Mouse (Mus musculus): ENCODE measurements around the gene Atf6. TPM values are rescaled to one million over a fixed set of nuclear protein-coding genes. Genes with fewer than 3 reads are reported as not detected.
A peak's percentile ranks its signal among the peaks of the same experiment; 100 is the strongest.

Gene Atf6
- polyA plus RNA-seq, 1 experiment from 2014 or later, result 8.2 TPM

GRCm38 (mm10) chr1:170786570-170787341 lies 80.8 kb downstream of the Atf6 start:
- Histone ChIP-seq H3K4me3 (no peak overlapping the region), H3K4me2 (replicated peaks) (no peak overlapping the region), H3K4me1 (no peaks in the 10 kb centered on the region), H3K9ac (no peak overlapping the region), H3K27me3 (no peaks in the 10 kb centered on the region), H3K27ac (no peak overlapping the region), H3K9me3 (no peaks in the 10 kb centered on the region), H3K36me3 (peaks cover 31% of the 10 kb centered on the region)
- 85% methylated on average over 14 of the region's 14 CpGs for WGBS
- ATAC-seq (ENCODE audit: low FRiP score, low read depth), result no peak

GRCm38 (mm10) chr1:170777688-170778087 lies 89.9 kb downstream of the Atf6 start:
- no peaks in the 10 kb centered on the region for H3K4me1 ChIP-seq
- H3K36me3 ChIP-seq, result no peaks in the 10 kb centered on the region; the same call in 1 of the 2 replicates
- H3K4me2 ChIP-seq (replicated peaks), result no peak overlapping the region
- no peak overlapping the region for H3K9ac ChIP-seq
- H3K4me3 ChIP-seq, result no peak overlapping the region
- ATAC-seq (ENCODE audit: low FRiP score, low read depth), result no peak
- no peak overlapping the region for H3K27ac ChIP-seq
- no peaks in the 10 kb centered on the region for H3K27me3 ChIP-seq
- 96% methylated on average over 4 of the region's 4 CpGs for WGBS
- no peaks in the 10 kb centered on the region for H3K9me3 ChIP-seq

- 67% methylated on average over 1 of the region's 1 CpGs for WGBS
- H3K27ac ChIP-seq, result no peak overlapping the region
Observed at GRCm38 (mm10) chr1:170774431-170774830, 93.1 kb downstream of the Atf6 start.

GRCm38 (mm10) chr1:170773506-170773905 lies 94.1 kb downstream of the Atf6 start:
- H3K27me3 ChIP-seq, result no peaks in the 10 kb centered on the region
- H3K9me3 ChIP-seq, result no peaks in the 10 kb centered on the region
- 83% methylated on average over 4 of the region's 4 CpGs for WGBS
- no peak overlapping the region for H3K27ac ChIP-seq
- no peak overlapping the region for H3K4me3 ChIP-seq
- no peak overlapping the region for H3K9ac ChIP-seq
- no peak overlapping the region for H3K4me2 ChIP-seq (replicated peaks)
- peaks cover 4% of the 10 kb centered on the region for H3K4me1 ChIP-seq
- H3K36me3 ChIP-seq, result no peaks in the 10 kb centered on the region
- no peak for ATAC-seq (ENCODE audit: low FRiP score, low read depth)

More at GRCm38 (mm10) chr1:170774431-170774830, 93.1 kb downstream of the Atf6 start:
- no peaks in the 10 kb centered on the region for H3K27me3 ChIP-seq
- no peak overlapping the region for H3K4me3 ChIP-seq
- H3K9ac ChIP-seq, result no peak overlapping the region
- no peaks in the 10 kb centered on the region for H3K36me3 ChIP-seq
- ATAC-seq (ENCODE audit: low FRiP score, low read depth), result no peak
- H3K9me3 ChIP-seq, result no peaks in the 10 kb centered on the region
- peaks cover 4% of the 10 kb centered on the region for H3K4me1 ChIP-seq
- H3K4me2 ChIP-seq (replicated peaks), result no peak overlapping the region

- H3K27ac ChIP-seq, result no peak overlapping the region
- H3K36me3 ChIP-seq, result no peaks in the 10 kb centered on the region
- H3K4me2 ChIP-seq (replicated peaks), result peak overlapping the region; percentile 36
- 51% methylated on average over 25 of the region's 25 CpGs for WGBS
- no peak overlapping the region for H3K4me3 ChIP-seq
- peaks cover 4% of the 10 kb centered on the region for H3K4me1 ChIP-seq
- H3K9me3 ChIP-seq, result no peaks in the 10 kb centered on the region
- H3K27me3 ChIP-seq, result no peaks in the 10 kb centered on the region
- 0 out of 2 replicates have a peak, but pooled peaks have one; percentile 57 for ATAC-seq (ENCODE audit: low FRiP score, low read depth)
- no peak overlapping the region for H3K9ac ChIP-seq
Observed at GRCm38 (mm10) chr1:170771437-170772003, 96.1 kb downstream of the Atf6 start.

GRCm38 (mm10) chr1:170770691-170771090 lies 96.9 kb downstream of the Atf6 start:
- no peak overlapping the region for H3K4me2 ChIP-seq (replicated peaks)
- 0 out of 2 replicates have a peak overlapping the region, but pooled peaks have one; percentile 23 for H3K27ac ChIP-seq
- no peaks in the 10 kb centered on the region for H3K27me3 ChIP-seq
- H3K4me3 ChIP-seq, result no peak overlapping the region
- no peaks in the 10 kb centered on the region for H3K36me3 ChIP-seq
- peaks cover 4% of the 10 kb centered on the region for H3K4me1 ChIP-seq
- no peak overlapping the region for H3K9ac ChIP-seq
- whole genome bisulfite sequencing, result 90% methylated on average over 14 of the region's 14 CpGs
- no peak for ATAC-seq (ENCODE audit: low FRiP score, low read depth)
- H3K9me3 ChIP-seq, result no peaks in the 10 kb centered on the region

GRCm38 (mm10) chr1:170766997-170767396 lies 100.6 kb downstream of the Atf6 start:
- Histone ChIP-seq H3K27me3 (no peaks in the 10 kb centered on the region), H3K27ac (no peak overlapping the region), H3K36me3 (peaks cover 3% of the 10 kb centered on the region; the same call in 1 of the 2 replicates), H3K4me1 (peaks cover 13% of the 10 kb centered on the region), H3K9ac (no peak overlapping the region), H3K4me3 (no peak overlapping the region), H3K9me3 (no peaks in the 10 kb centered on the region), H3K4me2 (replicated peaks) (no peak overlapping the region)
- 77% methylated on average over 2 of the region's 2 CpGs for WGBS
- 0 out of 2 replicates have a peak, but pooled peaks have one; percentile 15 for ATAC-seq (ENCODE audit: low FRiP score, low read depth)

- H3K4me2 ChIP-seq (replicated peaks), result no peak overlapping the region
- H3K27ac ChIP-seq, result no peak overlapping the region
- peaks cover 3% of the 10 kb centered on the region; the same call in 1 of the 2 replicates for H3K36me3 ChIP-seq
- H3K9me3 ChIP-seq, result no peaks in the 10 kb centered on the region
- no peak overlapping the region for H3K4me3 ChIP-seq
- H3K4me1 ChIP-seq, result 0 out of 2 replicates have a peak, but pooled peaks cover 9% of the 10 kb centered on the region
- 71% methylated on average over 1 of the region's 1 CpGs for WGBS
- H3K27me3 ChIP-seq, result no peaks in the 10 kb centered on the region
- no peak for ATAC-seq (ENCODE audit: low FRiP score, low read depth)
- no peak overlapping the region for H3K9ac ChIP-seq
Observed at GRCm38 (mm10) chr1:170764798-170765197, 102.8 kb downstream of the Atf6 start.

- H3K4me2 ChIP-seq (replicated peaks), result no peak overlapping the region
- no peak overlapping the region for H3K4me3 ChIP-seq
- 95% methylated on average over 1 of the region's 1 CpGs for WGBS
- H3K27ac ChIP-seq, result no peak overlapping the region
- no peaks in the 10 kb centered on the region for H3K9me3 ChIP-seq
- peaks cover 3% of the 10 kb centered on the region; the same call in 1 of the 2 replicates for H3K36me3 ChIP-seq
- H3K4me1 ChIP-seq, result 0 out of 2 replicates have a peak, but pooled peaks cover 9% of the 10 kb centered on the region
- H3K9ac ChIP-seq, result no peak overlapping the region
- ATAC-seq (ENCODE audit: low FRiP score, low read depth), result no peak
- H3K27me3 ChIP-seq, result no peaks in the 10 kb centered on the region
Observed at GRCm38 (mm10) chr1:170761634-170762033, 105.9 kb downstream of the Atf6 start.

- Histone ChIP-seq H3K9me3 (no peaks in the 10 kb centered on the region), H3K4me3 (no peak overlapping the region), H3K9ac (no peak overlapping the region), H3K27me3 (no peaks in the 10 kb centered on the region), H3K4me1 (no peaks in the 10 kb centered on the region), H3K36me3 (no peaks in the 10 kb centered on the region), H3K27ac (no peak overlapping the region), H3K4me2 (replicated peaks) (no peak overlapping the region)
- WGBS, result 79% methylated on average over 5 of the region's 5 CpGs
- no peak for ATAC-seq (ENCODE audit: low FRiP score, low read depth)
Observed at GRCm38 (mm10) chr1:170753597-170753996, 114.0 kb downstream of the Atf6 start.

GRCm38 (mm10) chr1:170751797-170752196 lies 115.8 kb downstream of the Atf6 start:
- WGBS, result 92% methylated on average over 7 of the region's 7 CpGs
- no peak overlapping the region for H3K4me2 ChIP-seq (replicated peaks)
- H3K27ac ChIP-seq, result no peak overlapping the region
- no peaks in the 10 kb centered on the region for H3K27me3 ChIP-seq
- no peak for ATAC-seq (ENCODE audit: low FRiP score, low read depth)
- no peaks in the 10 kb centered on the region for H3K9me3 ChIP-seq
- H3K9ac ChIP-seq, result no peak overlapping the region
- H3K4me1 ChIP-seq, result no peaks in the 10 kb centered on the region
- no peaks in the 10 kb centered on the region for H3K36me3 ChIP-seq
- H3K4me3 ChIP-seq, result no peak overlapping the region

- no peak for ATAC-seq (ENCODE audit: low FRiP score, low read depth)
- WGBS, result 91% methylated on average over 5 of the region's 5 CpGs
Observed at GRCm38 (mm10) chr1:170746523-170746922, 121.0 kb downstream of the Atf6 start.

More at GRCm38 (mm10) chr1:170746523-170746922, 121.0 kb downstream of the Atf6 start:
- Histone ChIP-seq H3K4me1 (no peaks in the 10 kb centered on the region), H3K27me3 (no peaks in the 10 kb centered on the region), H3K9ac (no peak overlapping the region), H3K27ac (no peak overlapping the region), H3K4me3 (no peak overlapping the region), H3K4me2 (replicated peaks) (no peak overlapping the region), H3K9me3 (no peaks in the 10 kb centered on the region), H3K36me3 (peaks cover 5% of the 10 kb centered on the region; the same call in 1 of the 2 replicates)
